Mouse (Mus musculus) NIH3T3 (cell line): ENCODE measurements around the gene Pex11g.

Experiments
- DNase-seq: peaks from one replicate; pipeline ENCODE4 v3.0.0-alpha.2; 2012; ENCODE audit warnings: low read depth

Pex11g gene

GRCm38 (mm10) chr8:3481605-3482004 is 14.1 kb upstream of the Pex11g start:
- DNase-seq: peak; percentile 61

GRCm38 (mm10) chr8:3480221-3480785 is 12.8 kb upstream of the Pex11g start:
- no peak for DNase-seq

- DNase-seq: no peak
These were observed 8.4 kb upstream of the Pex11g start for GRCm38 (mm10) chr8:3475715-3476429.

GRCm38 (mm10) chr8:3470562-3470961 is 3.1 kb upstream of the Pex11g start, which contains the start of gene Tex45:
Tex45 (plus strand) TSS chr8:3470862.
- DNase-seq: no peak

GRCm38 (mm10) chr8:3468838-3469237 is 1.4 kb upstream of the Pex11g start:
- DNase-seq: peak; percentile 39

- DNase-seq: no peak
These were observed 536 bp upstream of the Pex11g start for GRCm38 (mm10) chr8:3467886-3468545.

- peak; percentile 72 for DNase-seq
These were observed 3.2 kb downstream of the Pex11g start for GRCm38 (mm10) chr8:3464309-3464708.

- no peak for DNase-seq
These were observed 4.2 kb downstream of the Pex11g start for GRCm38 (mm10) chr8:3463248-3463647.

GRCm38 (mm10) chr8:3451992-3452391 is 15.5 kb downstream of the Pex11g start:
- DNase-seq: no peak

- DNase-seq: peak; percentile 81
These were observed 16.8 kb downstream of the Pex11g start for GRCm38 (mm10) chr8:3450670-3451069.

- no peak for DNase-seq
These were observed 18.3 kb downstream of the Pex11g start for GRCm38 (mm10) chr8:3449226-3449625.

- peak; percentile 41 for DNase-seq
These were observed 28.0 kb downstream of the Pex11g start for GRCm38 (mm10) chr8:3439510-3439909.

- DNase-seq: no peak
These were observed 31.0 kb downstream of the Pex11g start for GRCm38 (mm10) chr8:3436492-3436891.

GRCm38 (mm10) chr8:3431113-3431512 is 36.4 kb downstream of the Pex11g start:
- DNase-seq: no peak

- DNase-seq: peak; percentile 72
These were observed 37.5 kb downstream of the Pex11g start for GRCm38 (mm10) chr8:3429966-3430365.

GRCm38 (mm10) chr8:3428426-3428825 is 39.1 kb downstream of the Pex11g start:
- DNase-seq: peak; percentile 26

- DNase-seq: no peak
These were observed 41.3 kb downstream of the Pex11g start for GRCm38 (mm10) chr8:3426211-3426610.

- DNase-seq: no peak
These were observed 42.3 kb downstream of the Pex11g start for GRCm38 (mm10) chr8:3425217-3425616.

GRCm38 (mm10) chr8:3421507-3421906 is 46.0 kb downstream of the Pex11g start:
- DNase-seq: no peak

GRCm38 (mm10) chr8:3420105-3420706 is 47.3 kb downstream of the Pex11g start:
- DNase-seq: no peak

- peak; percentile 95 for DNase-seq
These were observed 49.4 kb downstream of the Pex11g start for GRCm38 (mm10) chr8:3418101-3418500.

- DNase-seq: peak; percentile 61
These were observed 50.0 kb downstream of the Pex11g start for GRCm38 (mm10) chr8:3417455-3417854.

GRCm38 (mm10) chr8:3416846-3417245 is 50.6 kb downstream of the Pex11g start:
- no peak for DNase-seq
